Mouse (Mus musculus): Measurements from ENCODE around the gene Vmn2r52.
"Not testable (repeated sequence)": the region's sequence is repeated elsewhere in the genome, so short reads cannot be mapped to it uniquely, and the experiment has no call there.

Gene Vmn2r52

GRCm38 (mm10) chr7:10176473-10176872 is at the start of gene Vmn2r52:
Vmn2r52 (minus strand) TSS chr7:10176573.
- DNase-seq (ENCODE audit: low spot score) = no peak

- not testable (repeated sequence) for DNase-seq (ENCODE audit: low spot score)
Observed at GRCm38 (mm10) chr7:10105641-10106040, 70.7 kb downstream of the Vmn2r52 start, which contains the start of gene Vmn2r51. Vmn2r51 (minus strand) TSS chr7:10105741.
